Mouse (Mus musculus) lung, postnatal 0 days (tissue): ENCODE results near the gene Ifnar1.

Experiments used
- CTCF ChIP-seq: IDR thresholded peaks from 2 replicates; pipeline ENCODE4 v1.5.1; 2016; ENCODE audit warnings: antibody characterized with exemption, mild to moderate bottlenecking
- EP300 ChIP-seq: IDR thresholded peaks from 2 replicates; pipeline ENCODE4 v1.6.1; 2016; ENCODE audit warnings: antibody characterized with exemption, mild to moderate bottlenecking, control low read depth

DNA sequence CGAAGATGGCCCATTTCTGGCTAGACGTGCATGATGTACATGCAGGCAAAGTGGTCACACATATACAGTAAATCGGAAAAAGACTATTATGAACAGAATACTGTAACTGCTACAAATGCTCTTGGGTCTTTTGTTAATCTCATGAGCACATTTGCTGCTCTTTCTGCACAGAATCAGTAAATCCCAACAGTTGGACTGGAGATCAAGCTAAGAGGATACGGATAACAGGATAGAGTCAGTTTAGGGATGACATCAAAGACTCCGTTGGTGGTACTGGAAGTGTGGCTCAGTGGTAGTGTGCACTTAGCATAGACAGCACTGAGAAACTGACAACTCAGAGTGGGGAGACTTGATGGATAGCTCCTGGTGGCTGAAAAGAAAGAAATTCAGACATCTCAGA, 803 bp downstream of the Ifnar1 start:
- TF ChIP-seq CTCF (no peak), EP300 (no peak)
